Mouse (Mus musculus): ENCODE results near the gene Tnrc6c. TPM values are rescaled to one million over a fixed set of nuclear protein-coding genes. Genes with fewer than 3 reads are reported as not detected.

The Tnrc6c gene
- total and polyA plus RNA-seq, 3 experiments: 6.9 to 16.7 (median 12.8) TPM

DNA sequence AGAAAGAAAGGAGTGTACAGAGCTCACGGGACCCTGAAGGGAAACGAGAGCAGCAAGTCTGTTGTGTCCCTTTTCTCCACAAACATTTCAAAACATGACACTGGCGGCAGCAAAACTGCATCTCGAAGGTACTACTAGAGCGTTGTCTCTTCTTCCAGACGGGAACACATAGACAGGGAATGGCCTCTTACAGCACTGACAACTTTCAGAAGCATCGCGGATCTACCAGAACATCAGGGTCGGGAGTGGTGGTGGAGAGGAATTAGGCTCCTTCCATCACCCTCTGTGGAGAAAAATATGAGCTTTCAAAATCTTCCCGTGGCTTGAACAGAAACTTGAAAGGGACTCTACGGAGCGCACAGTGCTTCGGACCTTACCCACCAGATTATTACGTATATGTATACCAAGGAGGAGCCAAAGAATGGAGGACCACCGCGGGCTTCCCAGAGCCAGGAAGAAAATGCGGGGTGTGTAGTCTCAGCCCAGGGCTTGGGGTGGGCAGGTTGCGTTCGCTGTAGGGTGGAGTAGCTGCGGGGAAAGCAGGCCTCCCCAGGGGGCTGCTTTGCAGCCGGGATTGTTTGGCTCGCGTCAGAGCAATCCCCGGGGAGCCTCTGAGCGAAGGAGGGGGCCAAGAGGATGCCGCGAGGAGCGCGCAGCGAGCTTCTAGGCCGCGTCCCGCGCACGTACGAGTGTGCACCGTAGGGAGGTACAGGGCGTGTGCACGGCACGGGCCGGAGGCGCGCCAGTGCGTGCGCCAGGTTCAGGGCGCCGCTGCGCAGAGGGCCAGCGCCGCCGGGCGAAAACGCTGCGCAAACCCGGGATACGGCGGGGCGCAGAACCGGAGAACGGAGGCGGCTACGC, at the start of gene Tnrc6c (continued):
- TF ChIP-seq NRF1 (IDR thresholded peaks at IDR 0.05; ENCODE audit: low read depth, low read length): peak; percentile 76

DNA sequence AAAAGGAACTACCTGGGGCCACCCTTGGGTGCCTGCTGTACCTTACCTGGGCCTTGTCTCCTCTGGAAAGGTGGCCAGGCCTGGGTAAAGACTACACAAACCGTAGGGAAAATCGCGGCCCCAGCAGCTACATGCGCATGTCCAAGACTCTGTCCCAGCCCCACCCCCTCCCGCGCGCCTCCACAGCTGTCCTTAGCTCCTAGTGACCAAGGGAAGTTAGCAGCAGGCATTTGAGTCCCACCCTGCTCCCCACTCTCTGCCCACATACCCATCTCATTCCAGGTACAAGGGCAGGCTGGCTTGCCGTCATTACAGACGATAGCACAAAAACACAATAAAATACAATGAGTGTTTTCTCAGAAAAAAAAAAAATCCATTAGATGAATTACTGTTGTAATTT, 48.0 kb upstream of the Tnrc6c start:
- H3K9me3 ChIP-seq (replicated peaks; ENCODE audit: low read length): no peaks in the 10 kb centered on the region
- H3K4me2 ChIP-seq (ENCODE audit: insufficient read depth, low read depth, poor library complexity, severe bottlenecking): no peak overlapping the region
- dilution Hi-C loops (cut with MboI; ENCODE audit: extremely low pct_ligation_motif_present, extremely low pct_unique_long_range_greater_than_20kb, low sequenced_read_pairs) (no loop called here), in situ Hi-C loops (cut with MboI; ENCODE audit: low pct_ligation_motif_present, low pct_unique_long_range_greater_than_20kb, low sequenced_read_pairs) (no loop called here)
- H3K79me2 ChIP-seq (replicated peaks; ENCODE audit: control insufficient read depth, extremely low read depth, insufficient read depth, poor library complexity, severe bottlenecking): no peaks in the 10 kb centered on the region
- peaks cover 22 to 68% of the 10 kb centered on the region in 2 experiments for H3K4me1 ChIP-seq (ENCODE audit: control insufficient read depth in 1 of 2, insufficient read depth in 2 of 2)
- TF ChIP-seq NRF1 (IDR thresholded peaks at IDR 0.05; ENCODE audit: low read depth, low read length) (no peak), NELFE (IDR thresholded peaks at IDR 0.05; ENCODE audit: low read depth, low read length) (no peak), RCOR1 (conservative IDR thresholded peaks at IDR 0.05; ENCODE audit: low read depth, low read length) (no peak), POLR2AphosphoS2 (IDR thresholded peaks at IDR 0.05; ENCODE audit: low read depth, low read length) (no peak)
- DNase-seq (ENCODE audit: extremely low read depth): no peak
- no peak overlapping the region for H3K4me3 ChIP-seq (replicated peaks in 1 of 3; ENCODE audit: low read depth in 2 of 3, low read length in 2 of 3, poor library complexity in 1 of 3)
- H3K27me3 ChIP-seq (replicated peaks): no peaks in the 10 kb centered on the region
- no peak overlapping the region for H3K27ac ChIP-seq (ENCODE audit: insufficient read depth, low read depth)
- H3K36me3 ChIP-seq (replicated peaks in 1 of 2; ENCODE audit: control insufficient read depth in 1 of 2, insufficient read depth in 1 of 2, low read length in 1 of 2): no peaks in the 10 kb centered on the region
- H3K9ac ChIP-seq (ENCODE audit: insufficient read depth, low read depth): no peak overlapping the region

DNA sequence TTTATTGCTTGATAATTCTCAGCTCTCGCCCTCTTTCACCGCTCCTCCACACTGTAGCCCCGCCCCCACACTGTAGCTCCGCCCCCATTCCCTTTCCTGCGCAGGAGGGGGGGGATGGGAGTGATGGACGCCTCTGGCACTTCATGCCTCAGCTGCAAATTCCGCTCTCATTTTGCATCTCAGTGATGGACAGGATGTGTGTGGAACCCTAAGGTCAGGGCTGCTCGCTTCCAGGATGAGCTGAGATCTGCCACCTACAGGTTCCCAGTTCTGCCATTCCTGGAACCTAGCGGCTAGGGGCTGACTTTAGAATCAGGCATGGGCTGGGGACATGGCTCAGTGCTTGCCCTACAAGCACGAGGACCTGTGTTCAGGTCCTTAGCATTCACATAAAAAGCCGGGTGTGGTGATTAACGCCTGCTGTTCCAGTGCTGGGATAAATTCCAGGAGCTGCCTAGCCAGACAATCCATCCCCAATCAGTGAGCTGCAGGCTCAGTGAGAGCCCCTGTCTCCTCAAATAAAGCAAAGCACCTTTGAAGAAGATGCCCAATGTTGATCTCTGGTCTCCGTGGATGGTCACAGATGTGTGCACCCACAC, 47.4 kb upstream of the Tnrc6c start:
- Histone ChIP-seq H3K27me3 (replicated peaks) (no peaks in the 10 kb centered on the region), H3K79me2 (replicated peaks; ENCODE audit: control insufficient read depth, extremely low read depth, insufficient read depth, poor library complexity, severe bottlenecking) (no peaks in the 10 kb centered on the region), H3K36me3 (replicated peaks in 1 of 2; ENCODE audit: control insufficient read depth in 1 of 2, insufficient read depth in 1 of 2, low read length in 1 of 2) (no peaks in the 10 kb centered on the region), H3K4me3 (replicated peaks in 1 of 3; ENCODE audit: low read depth in 2 of 3, low read length in 2 of 3, poor library complexity in 1 of 3) (no peak overlapping the region), H3K27ac (ENCODE audit: insufficient read depth, low read depth) (no peak overlapping the region), H3K4me2 (ENCODE audit: insufficient read depth, low read depth, poor library complexity, severe bottlenecking) (no peak overlapping the region), H3K9ac (ENCODE audit: insufficient read depth, low read depth) (no peak overlapping the region), H3K9me3 (replicated peaks; ENCODE audit: low read length) (no peaks in the 10 kb centered on the region), H3K4me1 (ENCODE audit: control insufficient read depth in 1 of 2, insufficient read depth in 2 of 2) (peaks cover 22 to 69% of the 10 kb centered on the region in 2 experiments)
- dilution Hi-C loops (cut with MboI; ENCODE audit: extremely low pct_ligation_motif_present, extremely low pct_unique_long_range_greater_than_20kb, low sequenced_read_pairs) (no loop called here), in situ Hi-C loops (cut with MboI; ENCODE audit: low pct_ligation_motif_present, low pct_unique_long_range_greater_than_20kb, low sequenced_read_pairs) (no loop called here)
- TF ChIP-seq NRF1 (IDR thresholded peaks at IDR 0.05; ENCODE audit: low read depth, low read length): no peak
- no peak for TF ChIP-seq USF1 (IDR thresholded peaks at IDR 0.05; ENCODE audit: low read depth, low read length)
- no peak for TF ChIP-seq ZC3H11A (IDR thresholded peaks at IDR 0.05; ENCODE audit: low read depth, low read length)
- no peak for TF ChIP-seq MAFK (IDR thresholded peaks at IDR 0.05; ENCODE audit: insufficient replicate concordance, low read length)
- TF ChIP-seq TBP (conservative IDR thresholded peaks at IDR 0.05; ENCODE audit: low read depth, low read length): no peak
- no peak for DNase-seq (ENCODE audit: extremely low read depth)
